8 mouse cellular contexts compared by ENCODE assay signal in the genomic region with DNA sequence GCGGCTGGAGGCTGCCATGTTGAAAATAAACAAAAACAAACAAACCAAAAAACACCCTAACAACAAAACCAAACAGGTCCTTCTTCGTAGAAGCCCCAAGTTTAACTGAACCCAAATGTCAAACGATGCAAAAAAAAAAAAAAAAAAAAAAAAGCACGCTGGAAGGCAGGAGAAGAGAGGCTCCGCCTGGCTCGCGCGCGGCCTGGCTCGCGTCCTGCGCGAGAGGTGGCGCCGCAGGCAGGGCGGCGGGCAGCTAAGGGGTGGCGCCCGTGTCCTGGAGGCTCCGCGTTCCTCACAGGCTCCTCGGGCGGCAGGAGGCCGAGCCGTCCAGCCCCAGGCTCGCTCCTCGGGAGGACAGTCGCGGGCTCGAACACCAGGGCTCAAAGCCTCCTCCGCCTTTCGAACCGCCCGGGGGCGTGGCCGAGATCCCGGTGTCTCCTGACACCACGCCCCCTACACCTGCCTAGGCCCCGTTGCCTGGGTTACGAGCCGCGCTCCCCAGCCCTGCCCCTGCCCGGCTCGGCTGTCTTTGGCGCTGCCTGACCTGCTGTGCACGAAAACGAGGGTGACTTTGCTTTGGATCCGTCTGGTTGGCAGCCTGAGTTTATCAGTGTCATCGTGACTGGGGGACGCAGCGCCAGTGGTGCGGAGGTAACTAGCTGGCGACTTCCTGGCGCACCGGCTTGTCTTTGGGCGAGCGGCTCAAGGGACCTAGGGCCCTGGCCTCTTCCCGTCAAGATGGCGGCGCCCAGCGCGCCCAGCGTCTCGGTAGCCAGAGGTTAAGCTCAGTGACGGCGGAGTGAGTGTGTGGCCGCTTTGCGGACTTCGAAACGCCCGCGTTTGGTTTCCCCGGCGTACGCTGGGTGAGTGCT. TPM values are rescaled to one million over a fixed set of nuclear protein-coding genes. Genes with fewer than 3 reads are reported as not detected.
A peak's percentile ranks its signal among the peaks of the same experiment; 100 is the strongest.
DNase-seq lines count a peak whose midpoint lies in the region; ATAC-seq and TF ChIP-seq lines count a peak whose summit lies in the region.

A gene (plus strand): TSS at position 270 of the 872 bp plus-strand sequence.
A gene (minus strand): TSS at position 384 of the 872 bp plus-strand sequence.

- peak; percentile 79; the same call in 1 of the 2 replicates for TF ChIP-seq POLR2A in lung, adult 2 months (IDR thresholded peaks at IDR 0.05; ENCODE audit: borderline replicate concordance, extremely low read depth, low read depth, low read length)

- under 1% methylated on average over 73 of the region's 75 CpGs for WGBS in forebrain, embryonic 15.5 days
- under 1% methylated on average over 75 of the region's 75 CpGs for WGBS in lung, adult 2 months

- peak within 1 kb of the TSS; percentile 72 to 88 for H3K4me3 ChIP-seq in ES-E14 (ENCODE audit: insufficient read depth in 1 of 2, low read depth in 1 of 2, low read length in 2 of 2, poor library complexity in 1 of 2, severe bottlenecking in 1 of 2)
- H3K4me3 ChIP-seq in forebrain, embryonic 15.5 days = peak within 1 kb of the TSS; percentile 72
- H3K4me3 ChIP-seq in lung, adult 2 months (replicated peaks; ENCODE audit: extremely low read depth, low read depth, low read length) = peak within 1 kb of the TSS; percentile 85

- no peaks in the 10 kb centered on the region; a peak in 2 of 4 replicates for H3K4me1 ChIP-seq in ES-E14 (ENCODE audit: control insufficient read depth in 2 of 2, insufficient read depth in 2 of 2, low read length in 2 of 2, poor library complexity in 1 of 2)
- H3K4me1 ChIP-seq in forebrain, embryonic 15.5 days = peaks cover 21% of the 10 kb centered on the region
- H3K4me1 ChIP-seq in lung, adult 2 months (ENCODE audit: control insufficient read depth, insufficient read depth, low read length) = peaks cover 6% of the 10 kb centered on the region

- peak; percentile 99 for ATAC-seq in forebrain, embryonic 15.5 days (replicated peaks)
- peak; percentile 95 for ATAC-seq in neutrophil, adult 5-6 weeks (ENCODE audit: extremely low read depth, insufficient number of reproducible peaks, low FRiP score, poor library complexity, severe bottlenecking)

- peak within 1 kb of the TSS; percentile 79 for H3K4me2 ChIP-seq in forebrain, embryonic 15.5 days (replicated peaks)

- no peaks in the 10 kb centered on the region for H3K27me3 ChIP-seq in forebrain, embryonic 15.5 days

- no peaks in the 10 kb centered on the region for H3K36me3 ChIP-seq in ES-E14 (ENCODE audit: control insufficient read depth, insufficient read depth, low read length, poor library complexity, severe bottlenecking)
- no peaks in the 10 kb centered on the region for H3K36me3 ChIP-seq in forebrain, embryonic 15.5 days

- H3K9ac ChIP-seq in ES-E14 (ENCODE audit: insufficient read depth, low read depth, low read length, poor library complexity, severe bottlenecking) = peak within 1 kb of the TSS; percentile 87
- H3K9ac ChIP-seq in forebrain, embryonic 15.5 days (replicated peaks) = peak within 1 kb of the TSS; percentile 62

- in situ Hi-C loops in ES-E14 (cut with MboI; ENCODE audit: low sequenced_read_pairs in 2 of 2, unreplicated experiment in 2 of 2) = no loop called here

- DNase-seq in ES-E14 (ENCODE audit: low read depth, low spot score) = peak; percentile 93
- DNase-seq in cerebellum, adult 11-12 months = peak; percentile 96
- peak; percentile 92 for DNase-seq in heart, postnatal 25 days (ENCODE audit: low spot score)
- DNase-seq in layer of hippocampus, adult 18-20 months (ENCODE audit: low spot score in 2 of 2) = peak; percentile 96 to 97
- peak; percentile 99 for DNase-seq in lung, adult 2 months
- peak; percentile 89 to 90 for DNase-seq in thymus, adult 18-20 months

- intact Hi-C loops in heart, postnatal 25 days (cut with DNase I) = loop anchor here (5.0 to 10.0 kb wide), 2 partner anchors 100 to 157 kb away; no protein-coding TSS in a partner anchor

- TF ChIP-seq CTCF in lung, adult 2 months (IDR thresholded peaks at IDR 0.05; ENCODE audit: insufficient read depth, low read length) = no peak

- no peaks in the 10 kb centered on the region for H3K9me3 ChIP-seq in ES-E14 (ENCODE audit: control insufficient read depth, insufficient read depth, low read depth, low read length)
- no peaks in the 10 kb centered on the region for H3K9me3 ChIP-seq in forebrain, embryonic 15.5 days

- peak within 1 kb of the TSS; percentile 73; the same call in 1 of the 2 replicates for H3K27ac ChIP-seq in ES-E14 (ENCODE audit: insufficient read depth, low read depth, low read length, poor library complexity, severe bottlenecking)
- peak within 1 kb of the TSS; percentile 97 for H3K27ac ChIP-seq in forebrain, embryonic 15.5 days (replicated peaks)

TF ChIP-seq in ES-E14, 5 proteins besides CTCF, POLR2A, EP300 and RAD21:
- TF ChIP-seq ZNF384 (IDR thresholded peaks at IDR 0.05; ENCODE audit: low read depth, low read length) = peak; percentile 97
- TF ChIP-seq ZC3H11A (IDR thresholded peaks at IDR 0.05; ENCODE audit: borderline replicate concordance, low read depth, low read length) = no peak
- TF ChIP-seq CHD2 (IDR thresholded peaks at IDR 0.05; ENCODE audit: low read depth, low read length) = peak; percentile 86; the same call in 1 of the 2 replicates
- 0 out of 2 replicates have a peak, but pooled peaks have one; percentile 15 for TF ChIP-seq MAFK (IDR thresholded peaks at IDR 0.05; ENCODE audit: insufficient read depth, low read depth, low read length)
- TF ChIP-seq HCFC1 (IDR thresholded peaks at IDR 0.05; ENCODE audit: borderline replicate concordance, insufficient read depth, low read length) = peak; percentile 67; the same call in 1 of the 2 replicates
TF ChIP-seq in ES-E14: peak in this region for 4.

RNA-seq across cellular contexts. Expression of the first gene that starts in this region (rescaled TPM):
- total RNA-seq in ES-E14 (2012; rRNA removed) = 22.0 and 34.2 TPM in 2 replicates
- polyA plus RNA-seq in forebrain, embryonic 15.5 days (2015; fragmentation: Nextera tagmentation; extraction: Ambion mirVana) = 36.5 and 36.6 TPM in 2 replicates
- total RNA-seq in heart, postnatal 25 days (2021) = 10 to 100 TPM; 70.4 to 76.9 TPM
- 10 to 100 TPM; 34.7 to 42.2 TPM for total RNA-seq in layer of hippocampus, adult 18-20 months (2021)
- 25.1 and 34.9 TPM in 2 replicates for polyA plus RNA-seq in lung, adult 2 months (2012; rRNA removed)
- 25.5 and 26.5 TPM in 2 replicates for total RNA-seq in neutrophil, adult 5-6 weeks (2017)

RNA-seq across cellular contexts. Expression of the second gene that starts in this region (rescaled TPM):
- total RNA-seq in ES-E14 (2012; rRNA removed) = 7.5 and 8.2 TPM in 2 replicates
- polyA plus RNA-seq in forebrain, embryonic 15.5 days (2015; fragmentation: Nextera tagmentation; extraction: Ambion mirVana) = 34.9 and 35.7 TPM in 2 replicates
- 10 to 100 TPM in 1 of 2 experiments, 1 to 10 TPM in 1; 8.3 to 10.2 TPM for total RNA-seq in heart, postnatal 25 days (2021)
- total RNA-seq in layer of hippocampus, adult 18-20 months (2021) = 10 to 100 TPM; 21.6 to 22.8 TPM
- polyA plus RNA-seq in lung, adult 2 months (2012; rRNA removed) = 4.5 and 5.2 TPM in 2 replicates
- 5.6 and 5.9 TPM in 2 replicates for total RNA-seq in neutrophil, adult 5-6 weeks (2017)

Comparison
In these comparisons a context has a peak if more than half of its experiments do, and no peak if none do; other contexts are left out.
1. Peak in every context shown above with its lines: DNase-seq, ATAC-seq, H3K4me3 ChIP-seq and H3K27ac ChIP-seq.